Mouse (Mus musculus): ENCODE data around the gene Mindy4b-ps. TPM values are rescaled to one million over a fixed set of nuclear protein-coding genes. Genes with fewer than 3 reads are reported as not detected.

Gene Mindy4b-ps
- polyA plus RNA-seq, 1 experiment from 2014 or later = not detected

GRCm38 (mm10) chr3:58754361-58754760, 67.8 kb downstream of the Mindy4b-ps start:
- no peak for ATAC-seq (ENCODE audit: low FRiP score, low TSS enrichment)
- Histone ChIP-seq H3K4me2 (replicated peaks; ENCODE audit: low read depth, low read length) (no peak overlapping the region), H3K4me1 (ENCODE audit: control insufficient read depth, insufficient read depth, low read length) (no peaks in the 10 kb centered on the region), H3K4me3 (ENCODE audit: low read length) (no peak overlapping the region), H3K27ac (ENCODE audit: low read depth, low read length) (no peak overlapping the region), H3K36me3 (ENCODE audit: control insufficient read depth, insufficient read depth, low read length) (no peaks in the 10 kb centered on the region), H3K9ac (ENCODE audit: low read depth, low read length) (no peak overlapping the region), H3K27me3 (ENCODE audit: control insufficient read depth, insufficient read depth, low read length) (no peaks in the 10 kb centered on the region), H3K9me3 (ENCODE audit: control insufficient read depth, low read length) (no peaks in the 10 kb centered on the region)
- WGBS = 76% methylated on average over 3 of the region's 3 CpGs

GRCm38 (mm10) chr3:58751818-58752620, 70.1 kb downstream of the Mindy4b-ps start:
- Histone ChIP-seq H3K9me3 (ENCODE audit: control insufficient read depth, low read length) (no peaks in the 10 kb centered on the region), H3K36me3 (ENCODE audit: control insufficient read depth, insufficient read depth, low read length) (no peaks in the 10 kb centered on the region), H3K27ac (ENCODE audit: low read depth, low read length) (no peak overlapping the region), H3K4me1 (ENCODE audit: control insufficient read depth, insufficient read depth, low read length) (no peaks in the 10 kb centered on the region), H3K4me2 (replicated peaks; ENCODE audit: low read depth, low read length) (no peak overlapping the region), H3K9ac (ENCODE audit: low read depth, low read length) (no peak overlapping the region), H3K4me3 (ENCODE audit: low read length) (no peak overlapping the region), H3K27me3 (ENCODE audit: control insufficient read depth, insufficient read depth, low read length) (no peaks in the 10 kb centered on the region)
- 78% methylated on average over 8 of the region's 8 CpGs for WGBS
- no peak for ATAC-seq (ENCODE audit: low FRiP score, low TSS enrichment)

GRCm38 (mm10) chr3:58748724-58749123, 73.4 kb downstream of the Mindy4b-ps start:
- H3K4me1 ChIP-seq (ENCODE audit: control insufficient read depth, insufficient read depth, low read length) = no peaks in the 10 kb centered on the region
- H3K27me3 ChIP-seq (ENCODE audit: control insufficient read depth, insufficient read depth, low read length) = no peaks in the 10 kb centered on the region
- H3K9me3 ChIP-seq (ENCODE audit: control insufficient read depth, low read length) = no peaks in the 10 kb centered on the region
- no peak overlapping the region for H3K4me2 ChIP-seq (replicated peaks; ENCODE audit: low read depth, low read length)
- H3K36me3 ChIP-seq (ENCODE audit: control insufficient read depth, insufficient read depth, low read length) = no peaks in the 10 kb centered on the region
- no peak overlapping the region for H3K4me3 ChIP-seq (ENCODE audit: low read length)
- ATAC-seq (ENCODE audit: low FRiP score, low TSS enrichment) = no peak
- no peak overlapping the region for H3K27ac ChIP-seq (ENCODE audit: low read depth, low read length)
- no peak overlapping the region for H3K9ac ChIP-seq (ENCODE audit: low read depth, low read length)

GRCm38 (mm10) chr3:58747924-58748323, 74.2 kb downstream of the Mindy4b-ps start:
- Histone ChIP-seq H3K4me1 (ENCODE audit: control insufficient read depth, insufficient read depth, low read length) (no peaks in the 10 kb centered on the region), H3K4me3 (ENCODE audit: low read length) (no peak overlapping the region), H3K36me3 (ENCODE audit: control insufficient read depth, insufficient read depth, low read length) (no peaks in the 10 kb centered on the region), H3K9me3 (ENCODE audit: control insufficient read depth, low read length) (no peaks in the 10 kb centered on the region), H3K27me3 (ENCODE audit: control insufficient read depth, insufficient read depth, low read length) (no peaks in the 10 kb centered on the region), H3K27ac (ENCODE audit: low read depth, low read length) (no peak overlapping the region), H3K9ac (ENCODE audit: low read depth, low read length) (no peak overlapping the region), H3K4me2 (replicated peaks; ENCODE audit: low read depth, low read length) (no peak overlapping the region)
- no peak for ATAC-seq (ENCODE audit: low FRiP score, low TSS enrichment)
- WGBS = 90% methylated on average over 1 of the region's 1 CpGs

- Histone ChIP-seq H3K4me1 (ENCODE audit: control insufficient read depth, insufficient read depth, low read length) (no peaks in the 10 kb centered on the region), H3K4me3 (ENCODE audit: low read length) (no peak overlapping the region), H3K27me3 (ENCODE audit: control insufficient read depth, insufficient read depth, low read length) (no peaks in the 10 kb centered on the region), H3K27ac (ENCODE audit: low read depth, low read length) (no peak overlapping the region), H3K9me3 (ENCODE audit: control insufficient read depth, low read length) (no peaks in the 10 kb centered on the region), H3K36me3 (ENCODE audit: control insufficient read depth, insufficient read depth, low read length) (no peaks in the 10 kb centered on the region), H3K9ac (ENCODE audit: low read depth, low read length) (no peak overlapping the region), H3K4me2 (replicated peaks; ENCODE audit: low read depth, low read length) (no peak overlapping the region)
- WGBS = 78% methylated on average over 2 of the region's 2 CpGs
- ATAC-seq (ENCODE audit: low FRiP score, low TSS enrichment) = no peak
Observed at GRCm38 (mm10) chr3:58739536-58739935, 82.6 kb downstream of the Mindy4b-ps start.

Other genes with a start within 250 kb of the Mindy4b-ps start
- 30.6 and 31.5 TPM in 2 replicates for gene Selenot, start 245.7 kb downstream of the Mindy4b-ps start, polyA plus RNA-seq (2014; fragmentation: Nextera tagmentation; extraction: Ambion mirVana)
- 0.14 TPM in 1 of 2 replicates, not detected in the other for gene Erich6, start 185.1 kb downstream of the Mindy4b-ps start, polyA plus RNA-seq (2014; fragmentation: Nextera tagmentation; extraction: Ambion mirVana)
- gene Siah2, start 129.9 kb downstream of the Mindy4b-ps start, polyA plus RNA-seq (2014; fragmentation: Nextera tagmentation; extraction: Ambion mirVana) = 4.6 and 5.5 TPM in 2 replicates
- 6.5 and 7.2 TPM in 2 replicates for gene Clrn1, start 63.0 kb upstream of the Mindy4b-ps start, polyA plus RNA-seq (2014; fragmentation: Nextera tagmentation; extraction: Ambion mirVana)
- gene Med12l, start 183.5 kb upstream of the Mindy4b-ps start, polyA plus RNA-seq (2014; fragmentation: Nextera tagmentation; extraction: Ambion mirVana) = 2.2 and 4.1 TPM in 2 replicates

All from kidney, embryonic 14.5 days (tissue).